Mouse (Mus musculus): ENCODE data around the gene Lingo3. TPM values are rescaled to one million over a fixed set of nuclear protein-coding genes. Genes with fewer than 3 reads are reported as not detected.

Lingo3 gene
- polyA plus RNA-seq, 2 experiments: 0.56 to 0.88 TPM

DNA sequence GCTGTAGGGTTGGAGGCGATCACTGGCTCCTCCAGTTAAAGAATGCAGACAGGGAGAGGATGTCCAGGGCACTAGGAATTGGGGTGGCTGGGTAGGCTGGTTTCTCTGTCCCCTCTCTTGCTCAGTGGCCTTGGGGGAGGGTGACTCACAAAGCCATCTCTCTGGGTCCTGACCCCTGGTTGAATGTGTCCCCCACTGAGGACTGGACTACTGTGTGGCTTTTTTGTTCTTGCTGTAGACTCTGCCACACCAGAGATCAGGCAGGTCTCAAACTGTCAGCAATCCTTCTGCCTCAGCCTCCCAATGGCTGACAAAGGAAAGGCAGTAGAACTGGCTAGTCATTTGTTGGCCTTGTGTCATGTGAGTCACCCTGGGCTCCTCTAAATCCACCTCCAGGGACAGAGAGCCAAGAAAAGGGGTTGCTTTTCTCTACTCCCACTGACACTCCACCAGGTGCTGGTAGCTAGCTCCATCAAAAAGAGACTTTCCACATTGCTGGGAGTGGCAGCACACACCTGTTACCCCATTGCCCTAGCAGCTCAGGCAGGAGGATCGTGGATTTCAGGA lies 5.4 kb downstream of the Lingo3 start:
- Histone ChIP-seq H3K4me1 (ENCODE audit: control insufficient read depth, insufficient read depth, low read length) (no peaks in the 10 kb centered on the region), H3K4me3 (replicated peaks; ENCODE audit: low read length) (no peak overlapping the region), H3K27ac (replicated peaks; ENCODE audit: low read depth, low read length) (no peak overlapping the region), H3K9me3 (ENCODE audit: control insufficient read depth, low read length) (no peaks in the 10 kb centered on the region), H3K27me3 (ENCODE audit: control insufficient read depth, insufficient read depth, low read length) (peaks cover 52% of the 10 kb centered on the region), H3K36me3 (ENCODE audit: control insufficient read depth, insufficient read depth, low read length) (no peaks in the 10 kb centered on the region), H3K9ac (ENCODE audit: low read depth, low read length, severe bottlenecking) (no peak overlapping the region), H3K4me2 (replicated peaks; ENCODE audit: low read depth, low read length, severe bottlenecking) (no peak overlapping the region)
- ATAC-seq (ENCODE audit: low FRiP score, low read depth) (no peak), DNase-seq (ENCODE audit: low spot score) (no peak)
- TF ChIP-seq POLR2A (IDR thresholded peaks at IDR 0.05; ENCODE audit: borderline replicate concordance, extremely low read depth, insufficient read depth, insufficient read length): no peak
- 64% methylated on average over 2 of the region's 2 CpGs for WGBS

DNA sequence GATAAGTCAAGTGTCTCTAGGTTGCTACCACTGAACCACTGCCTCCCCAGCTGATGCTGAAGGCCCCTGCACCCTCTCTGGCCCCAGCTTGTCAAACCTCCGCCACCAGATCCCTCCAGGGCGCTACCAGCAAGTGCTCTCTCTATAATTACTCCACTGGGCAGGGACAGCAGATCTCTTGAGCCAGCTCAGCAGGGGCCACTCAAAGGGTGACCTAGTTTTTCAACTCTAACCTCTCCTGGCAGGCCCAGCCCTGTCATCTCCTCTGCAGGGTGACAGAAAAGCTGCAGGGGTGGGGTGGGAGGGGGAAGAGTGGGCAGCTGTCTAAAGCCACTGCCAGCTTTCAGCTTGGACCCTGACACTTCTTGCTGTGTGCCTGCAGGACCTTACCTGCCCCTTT lies 6.0 kb downstream of the Lingo3 start:
- Histone ChIP-seq H3K9me3 (ENCODE audit: control insufficient read depth, low read length) (no peaks in the 10 kb centered on the region), H3K27ac (replicated peaks; ENCODE audit: low read depth, low read length) (no peak overlapping the region), H3K36me3 (ENCODE audit: control insufficient read depth, insufficient read depth, low read length) (no peaks in the 10 kb centered on the region), H3K4me3 (replicated peaks; ENCODE audit: low read length) (no peak overlapping the region), H3K4me1 (ENCODE audit: control insufficient read depth, insufficient read depth, low read length) (no peaks in the 10 kb centered on the region), H3K27me3 (ENCODE audit: control insufficient read depth, insufficient read depth, low read length) (peaks cover 46% of the 10 kb centered on the region), H3K4me2 (replicated peaks; ENCODE audit: low read depth, low read length, severe bottlenecking) (no peak overlapping the region), H3K9ac (ENCODE audit: low read depth, low read length, severe bottlenecking) (no peak overlapping the region)
- TF ChIP-seq POLR2A (IDR thresholded peaks at IDR 0.05; ENCODE audit: borderline replicate concordance, extremely low read depth, insufficient read depth, insufficient read length): no peak
- 4% methylated on average over 2 of the region's 2 CpGs for WGBS
- DNase-seq (ENCODE audit: low spot score) (no peak), ATAC-seq (ENCODE audit: low FRiP score, low read depth) (no peak)

DNA sequence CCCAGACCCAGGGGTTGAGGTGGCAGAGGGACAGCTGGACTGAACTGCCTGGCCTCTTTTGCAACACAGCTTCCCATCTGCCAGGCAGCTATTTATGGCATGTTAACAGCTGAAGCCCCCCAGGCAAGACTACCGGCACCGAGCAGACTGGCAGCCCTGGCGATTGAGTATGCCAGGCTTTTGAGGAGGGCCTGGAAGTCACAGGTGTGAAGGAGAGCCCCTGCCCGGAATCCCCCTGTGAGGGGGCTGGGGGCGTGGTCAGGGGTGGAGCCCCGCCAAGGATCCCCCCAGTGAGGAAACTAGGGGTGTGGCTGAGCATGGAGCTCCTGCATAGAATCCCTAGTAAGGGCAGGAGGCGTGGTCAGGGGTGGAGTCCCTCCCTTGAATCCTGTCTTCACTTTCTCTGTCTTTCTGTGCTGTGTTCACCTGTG lies 6.9 kb downstream of the Lingo3 start:
- no peaks in the 10 kb centered on the region for H3K36me3 ChIP-seq (ENCODE audit: control insufficient read depth, insufficient read depth, low read length)
- peaks cover 38% of the 10 kb centered on the region for H3K27me3 ChIP-seq (ENCODE audit: control insufficient read depth, insufficient read depth, low read length)
- ATAC-seq (ENCODE audit: low FRiP score, low read depth) (no peak), DNase-seq (ENCODE audit: low spot score) (no peak)
- no peak overlapping the region for H3K4me3 ChIP-seq (replicated peaks; ENCODE audit: low read length)
- no peak overlapping the region for H3K4me2 ChIP-seq (replicated peaks; ENCODE audit: low read depth, low read length, severe bottlenecking)
- no peak overlapping the region for H3K9ac ChIP-seq (ENCODE audit: low read depth, low read length, severe bottlenecking)
- WGBS: 42% methylated on average over 7 of the region's 7 CpGs
- no peaks in the 10 kb centered on the region for H3K9me3 ChIP-seq (ENCODE audit: control insufficient read depth, low read length)
- TF ChIP-seq POLR2A (IDR thresholded peaks at IDR 0.05; ENCODE audit: borderline replicate concordance, extremely low read depth, insufficient read depth, insufficient read length): no peak
- no peaks in the 10 kb centered on the region for H3K4me1 ChIP-seq (ENCODE audit: control insufficient read depth, insufficient read depth, low read length)
- no peak overlapping the region for H3K27ac ChIP-seq (replicated peaks; ENCODE audit: low read depth, low read length)

DNA sequence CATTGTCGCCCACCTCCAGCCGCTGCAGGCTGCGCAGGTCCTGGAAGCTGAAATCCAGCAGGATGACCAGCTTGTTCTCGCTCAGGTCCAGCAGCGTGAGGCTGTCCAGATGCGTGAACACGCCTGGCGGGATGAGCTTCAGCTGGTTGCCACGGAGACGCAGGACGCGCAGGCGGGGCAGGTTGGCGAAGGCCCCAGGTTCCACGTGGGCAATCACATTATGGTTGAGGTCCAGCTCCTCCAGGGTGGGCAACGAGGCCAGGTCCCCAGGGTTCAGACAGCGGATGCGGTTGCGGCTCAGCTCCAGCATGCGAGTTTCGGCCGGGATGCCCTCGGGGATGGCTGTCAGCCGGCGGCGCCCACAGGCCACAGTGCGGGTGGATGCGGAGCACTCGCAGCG lies 8.2 kb downstream of the Lingo3 start:
- H3K4me2 ChIP-seq (replicated peaks; ENCODE audit: low read depth, low read length, severe bottlenecking): no peak overlapping the region
- no peak overlapping the region for H3K4me3 ChIP-seq (replicated peaks; ENCODE audit: low read length)

DNA sequence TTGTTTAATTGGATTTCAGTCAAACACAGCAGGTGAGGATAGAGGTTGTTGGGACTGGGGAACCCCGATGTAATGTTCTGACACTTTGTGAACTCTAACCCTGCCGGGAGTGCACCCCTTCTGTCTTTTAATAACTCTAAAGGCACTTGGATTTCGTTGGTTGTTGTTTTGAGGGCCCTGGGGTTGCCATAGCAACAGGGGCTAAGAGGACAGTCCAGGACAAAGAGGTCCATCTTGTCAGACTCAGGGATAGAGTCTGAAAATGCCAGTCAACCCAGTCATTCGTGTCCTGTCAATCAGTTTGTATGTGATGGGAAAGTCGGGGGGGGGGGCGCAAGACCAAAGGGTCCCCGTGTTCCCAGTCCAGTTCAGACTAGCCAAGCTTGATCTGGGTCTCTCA lies 11.0 kb downstream of the Lingo3 start:
- DNase-seq (ENCODE audit: low spot score): no peak
- Histone ChIP-seq H3K4me1 (ENCODE audit: control insufficient read depth, insufficient read depth, low read length) (peaks cover 2% of the 10 kb centered on the region), H3K27me3 (ENCODE audit: control insufficient read depth, insufficient read depth, low read length) (peaks cover 37% of the 10 kb centered on the region), H3K27ac (replicated peaks; ENCODE audit: low read depth, low read length) (no peak overlapping the region), H3K9me3 (ENCODE audit: control insufficient read depth, low read length) (no peaks in the 10 kb centered on the region), H3K4me3 (replicated peaks; ENCODE audit: low read length) (no peak overlapping the region), H3K36me3 (ENCODE audit: control insufficient read depth, insufficient read depth, low read length) (peaks cover 24% of the 10 kb centered on the region), H3K4me2 (replicated peaks; ENCODE audit: low read depth, low read length, severe bottlenecking) (no peak overlapping the region), H3K9ac (ENCODE audit: low read depth, low read length, severe bottlenecking) (no peak overlapping the region)
- TF ChIP-seq POLR2A (IDR thresholded peaks at IDR 0.05; ENCODE audit: borderline replicate concordance, extremely low read depth, insufficient read depth, insufficient read length): no peak
- 77% methylated on average over 7 of the region's 7 CpGs for WGBS
- ATAC-seq (ENCODE audit: low FRiP score, low read depth): no peak

More for the DNA sequence above, 8.2 kb downstream of the Lingo3 start:
- WGBS: 44% methylated on average over 30 of the region's 30 CpGs
- no peak for TF ChIP-seq POLR2A (IDR thresholded peaks at IDR 0.05; ENCODE audit: borderline replicate concordance, extremely low read depth, insufficient read depth, insufficient read length)
- Histone ChIP-seq H3K27ac (replicated peaks; ENCODE audit: low read depth, low read length) (no peak overlapping the region), H3K9me3 (ENCODE audit: control insufficient read depth, low read length) (no peaks in the 10 kb centered on the region), H3K36me3 (ENCODE audit: control insufficient read depth, insufficient read depth, low read length) (peaks cover 3% of the 10 kb centered on the region; the same call in 1 of the 2 replicates), H3K9ac (ENCODE audit: low read depth, low read length, severe bottlenecking) (no peak overlapping the region), H3K27me3 (ENCODE audit: control insufficient read depth, insufficient read depth, low read length) (peaks cover 37% of the 10 kb centered on the region), H3K4me1 (ENCODE audit: control insufficient read depth, insufficient read depth, low read length) (no peaks in the 10 kb centered on the region)
- ATAC-seq (ENCODE audit: low FRiP score, low read depth) (no peak), DNase-seq (ENCODE audit: low spot score) (no peak)

Data from limb, embryonic 14.5 days (tissue).